Mouse (Mus musculus): ENCODE results near the gene Ccdc102a. TPM values are rescaled to one million over a fixed set of nuclear protein-coding genes. Genes with fewer than 3 reads are reported as not detected.
A peak's percentile ranks its signal among the peaks of the same experiment; 100 is the strongest.
"Not testable (repeated sequence)": the region's sequence is repeated elsewhere in the genome, so short reads cannot be mapped to it uniquely, and the experiment has no call there.

Ccdc102a gene
- polyA plus RNA-seq, 1 experiment from 2014 or later = 30.3 TPM

GRCm38 (mm10) chr8:94863897-94864673 is 53.8 kb downstream of the Ccdc102a start:
- H3K4me1 ChIP-seq (ENCODE audit: control insufficient read depth, insufficient read depth, low read length) = no peaks in the 10 kb centered on the region
- no peak for DNase-seq (ENCODE audit: low spot score)
- 83% methylated on average over 10 of the region's 10 CpGs for WGBS
- no peak overlapping the region for H3K9ac ChIP-seq (replicated peaks; ENCODE audit: low read length)
- no peak overlapping the region for H3K4me2 ChIP-seq (ENCODE audit: low read depth, low read length)
- H3K27ac ChIP-seq (replicated peaks; ENCODE audit: low read depth, low read length) = no peak overlapping the region
- ATAC-seq (replicated peaks; ENCODE audit: insufficient number of reproducible peaks, low FRiP score, low TSS enrichment, low read depth) = no peak
- no peaks in the 10 kb centered on the region for H3K9me3 ChIP-seq (replicated peaks; ENCODE audit: control insufficient read depth, low read length)
- no peak overlapping the region for H3K4me3 ChIP-seq (ENCODE audit: low read depth, low read length)
- no peaks in the 10 kb centered on the region for H3K27me3 ChIP-seq (ENCODE audit: control insufficient read depth, insufficient read depth, low read length)
- peaks cover 6% of the 10 kb centered on the region for H3K36me3 ChIP-seq (replicated peaks; ENCODE audit: control insufficient read depth, insufficient read depth, low read depth, low read length)

DNA sequence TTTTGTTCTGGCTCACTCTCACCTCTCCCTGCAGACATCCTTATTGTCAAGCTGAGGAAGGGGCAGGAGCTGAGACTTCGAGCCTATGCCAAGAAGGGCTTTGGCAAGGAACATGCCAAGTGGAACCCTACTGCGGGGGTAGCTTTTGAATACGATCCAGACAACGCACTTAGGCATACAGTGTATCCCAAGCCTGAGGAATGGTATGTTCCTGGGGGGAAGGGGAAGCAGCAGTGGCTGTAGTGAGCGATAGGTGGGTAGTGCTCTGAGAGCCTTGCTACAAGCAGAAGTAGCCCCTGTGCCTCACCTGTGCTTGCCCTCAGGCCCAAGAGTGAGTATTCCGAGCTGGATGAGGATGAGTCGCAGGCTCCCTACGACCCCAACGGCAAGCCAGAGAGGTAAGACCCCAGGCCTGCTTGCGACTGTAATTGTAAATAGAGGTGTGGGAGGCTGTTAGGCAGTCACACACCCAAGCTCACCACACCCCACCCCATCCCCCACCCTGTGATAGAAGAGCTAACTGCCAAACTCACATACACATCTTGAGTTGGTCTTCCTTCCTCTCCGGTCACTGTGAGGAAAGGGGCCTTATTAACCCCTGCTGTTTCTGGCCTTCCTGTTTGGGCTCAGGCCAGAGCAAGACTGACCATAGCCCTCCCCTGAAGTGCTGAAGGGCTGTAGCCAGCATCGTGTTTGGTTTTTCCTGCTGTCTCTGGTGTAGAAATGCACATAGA is 55.2 kb downstream of the Ccdc102a start:
- WGBS = 89% methylated on average over 12 of the region's 12 CpGs

GRCm38 (mm10) chr8:94861352-94861910 is 56.5 kb downstream of the Ccdc102a start:
- Histone ChIP-seq H3K9ac (replicated peaks; ENCODE audit: low read length) (no peak overlapping the region), H3K4me1 (ENCODE audit: control insufficient read depth, insufficient read depth, low read length) (no peaks in the 10 kb centered on the region), H3K36me3 (replicated peaks; ENCODE audit: control insufficient read depth, insufficient read depth, low read depth, low read length) (peaks cover 6% of the 10 kb centered on the region), H3K4me2 (ENCODE audit: low read depth, low read length) (no peak overlapping the region), H3K27ac (replicated peaks; ENCODE audit: low read depth, low read length) (no peak overlapping the region), H3K27me3 (ENCODE audit: control insufficient read depth, insufficient read depth, low read length) (no peaks in the 10 kb centered on the region), H3K4me3 (ENCODE audit: low read depth, low read length) (no peak overlapping the region), H3K9me3 (replicated peaks; ENCODE audit: control insufficient read depth, low read length) (no peaks in the 10 kb centered on the region)
- ATAC-seq (replicated peaks; ENCODE audit: insufficient number of reproducible peaks, low FRiP score, low TSS enrichment, low read depth) = no peak
- WGBS = 74% methylated on average over 8 of the region's 8 CpGs
- DNase-seq (ENCODE audit: low spot score) = peak; percentile 78

More for the DNA sequence above, 55.2 kb downstream of the Ccdc102a start:
- no peak for DNase-seq (ENCODE audit: low spot score)
- no peak for ATAC-seq (replicated peaks; ENCODE audit: insufficient number of reproducible peaks, low FRiP score, low TSS enrichment, low read depth)
- Histone ChIP-seq H3K4me2 (ENCODE audit: low read depth, low read length) (no peak overlapping the region), H3K27ac (replicated peaks; ENCODE audit: low read depth, low read length) (no peak overlapping the region), H3K27me3 (ENCODE audit: control insufficient read depth, insufficient read depth, low read length) (no peaks in the 10 kb centered on the region), H3K9me3 (replicated peaks; ENCODE audit: control insufficient read depth, low read length) (no peaks in the 10 kb centered on the region), H3K4me1 (ENCODE audit: control insufficient read depth, insufficient read depth, low read length) (no peaks in the 10 kb centered on the region), H3K36me3 (replicated peaks; ENCODE audit: control insufficient read depth, insufficient read depth, low read depth, low read length) (peaks cover 6% of the 10 kb centered on the region), H3K9ac (replicated peaks; ENCODE audit: low read length) (no peak overlapping the region), H3K4me3 (ENCODE audit: low read depth, low read length) (no peak overlapping the region)

GRCm38 (mm10) chr8:94857346-94858173 is 60.3 kb downstream of the Ccdc102a start, which contains the start of gene Polr2c:
Gene Polr2c (plus strand): TSS chr8:94857450.
- under 1% methylated on average over 65 of the region's 68 CpGs for WGBS
- Histone ChIP-seq H3K4me3 (ENCODE audit: low read depth, low read length) (peak within 1 kb of the TSS; percentile 93), H3K4me1 (ENCODE audit: control insufficient read depth, insufficient read depth, low read length) (no peaks in the 10 kb centered on the region), H3K4me2 (ENCODE audit: low read depth, low read length) (peak within 1 kb of the TSS; percentile 63), H3K36me3 (replicated peaks; ENCODE audit: control insufficient read depth, insufficient read depth, low read depth, low read length) (peaks cover 4% of the 10 kb centered on the region; the same call in 1 of the 2 replicates), H3K27ac (replicated peaks; ENCODE audit: low read depth, low read length) (no peak within 1 kb of the TSS), H3K9ac (replicated peaks; ENCODE audit: low read length) (peak within 1 kb of the TSS; percentile 95), H3K27me3 (ENCODE audit: control insufficient read depth, insufficient read depth, low read length) (no peaks in the 10 kb centered on the region), H3K9me3 (replicated peaks; ENCODE audit: control insufficient read depth, low read length) (no peaks in the 10 kb centered on the region)
- ATAC-seq (replicated peaks; ENCODE audit: insufficient number of reproducible peaks, low FRiP score, low TSS enrichment, low read depth) (peak; percentile 66), DNase-seq (ENCODE audit: low spot score) (peak; percentile 91)

GRCm38 (mm10) chr8:94857011-94857345 is 60.9 kb downstream of the Ccdc102a start:
- H3K27me3 ChIP-seq (ENCODE audit: control insufficient read depth, insufficient read depth, low read length) = no peaks in the 10 kb centered on the region
- WGBS = 31% methylated on average over 5 of the region's 5 CpGs
- H3K9me3 ChIP-seq (replicated peaks; ENCODE audit: control insufficient read depth, low read length) = no peaks in the 10 kb centered on the region
- no peak overlapping the region for H3K27ac ChIP-seq (replicated peaks; ENCODE audit: low read depth, low read length)
- peaks cover 4% of the 10 kb centered on the region; the same call in 1 of the 2 replicates for H3K36me3 ChIP-seq (replicated peaks; ENCODE audit: control insufficient read depth, insufficient read depth, low read depth, low read length)
- no peaks in the 10 kb centered on the region for H3K4me1 ChIP-seq (ENCODE audit: control insufficient read depth, insufficient read depth, low read length)
- ATAC-seq (replicated peaks; ENCODE audit: insufficient number of reproducible peaks, low FRiP score, low TSS enrichment, low read depth) (0 out of 2 replicates have a peak, but pooled peaks have one; percentile 3), DNase-seq (ENCODE audit: low spot score) (no peak)
- H3K4me3 ChIP-seq (ENCODE audit: low read depth, low read length) = no peak overlapping the region
- no peak overlapping the region for H3K4me2 ChIP-seq (ENCODE audit: low read depth, low read length)
- H3K9ac ChIP-seq (replicated peaks; ENCODE audit: low read length) = no peak overlapping the region

- DNase-seq (ENCODE audit: low spot score); H3K36me3 ChIP-seq (replicated peaks; ENCODE audit: control insufficient read depth, insufficient read depth, low read depth, low read length); H3K9ac ChIP-seq (replicated peaks; ENCODE audit: low read length); H3K4me2 ChIP-seq (ENCODE audit: low read depth, low read length); ATAC-seq (replicated peaks; ENCODE audit: insufficient number of reproducible peaks, low FRiP score, low TSS enrichment, low read depth); H3K4me1 ChIP-seq (ENCODE audit: control insufficient read depth, insufficient read depth, low read length); H3K27ac ChIP-seq (replicated peaks; ENCODE audit: low read depth, low read length); H3K9me3 ChIP-seq (replicated peaks; ENCODE audit: control insufficient read depth, low read length); H3K27me3 ChIP-seq (ENCODE audit: control insufficient read depth, insufficient read depth, low read length); H3K4me3 ChIP-seq (ENCODE audit: low read depth, low read length): not testable (repeated sequence)
- 91% methylated on average over 11 of the region's 11 CpGs for WGBS
These were observed 63.1 kb downstream of the Ccdc102a start for GRCm38 (mm10) chr8:94854761-94855160.

Data from embryonic facial prominence, embryonic 11.5 days (tissue).